Mouse (Mus musculus) testis, adult 2 months (tissue): ENCODE measurements around the gene Armh1. TPM values are rescaled to one million over a fixed set of nuclear protein-coding genes. Genes with fewer than 3 reads are reported as not detected.

Experiments used
- H3K27ac ChIP-seq: fragments of 200-500 bp; 2 replicates; pipeline ENCODE4 v1.5.1; 2012; ENCODE audit warnings: low read depth, low read length; ENCODE audit not compliant: control insufficient read depth, insufficient read depth
- H3K27me3 ChIP-seq: fragments of 200-500 bp; 2 replicates; pipeline ENCODE4 v1.6.1; 2012; ENCODE audit warnings: mild to moderate bottlenecking, low read length, moderate library complexity; ENCODE audit not compliant: control insufficient read depth, insufficient read depth
- H3K36me3 ChIP-seq: fragments of 200-500 bp; 2 replicates; pipeline ENCODE4 v1.6.1; 2012; ENCODE audit warnings: mild to moderate bottlenecking, low read length; ENCODE audit not compliant: control insufficient read depth, insufficient read depth
- H3K4me1 ChIP-seq: fragments of 200-500 bp; 2 replicates; pipeline ENCODE4 v1.6.1; 2012; ENCODE audit warnings: low read length; ENCODE audit not compliant: control insufficient read depth, insufficient read depth
- H3K4me3 ChIP-seq: fragments of 200-500 bp; 2 replicates; pipeline ENCODE4 v1.5.1; 2012; ENCODE audit warnings: low read depth, mild to moderate bottlenecking, low read length, moderate library complexity, mixed read lengths; ENCODE audit not compliant: control insufficient read depth
- CTCF ChIP-seq: fragments of 200-500 bp; IDR thresholded peaks from 2 replicates; pipeline ENCODE4 v1.5.1; 2012; ENCODE audit warnings: low read depth, mild to moderate bottlenecking, inconsistent platforms, low read length, moderate library complexity; ENCODE audit not compliant: control insufficient read depth, insufficient read depth, insufficient replicate concordance
- POLR2A ChIP-seq: fragments of 200-500 bp; IDR thresholded peaks from 2 replicates; pipeline ENCODE4 v1.6.1; 2012; ENCODE audit warnings: low read depth, mild to moderate bottlenecking, inconsistent platforms, low read length, moderate library complexity; ENCODE audit not compliant: control insufficient read depth
- polyA plus RNA-seq: library from polyadenylated mRNA; depleted of rRNA; stranded (reverse); fragments of >200 nt; gene quantifications from 2 replicates; pipeline ENCODE4 v1.2.3, GENCODE M21; 2012

Gene Armh1
- polyA plus RNA-seq, 1 experiment, result 154 TPM

DNA sequence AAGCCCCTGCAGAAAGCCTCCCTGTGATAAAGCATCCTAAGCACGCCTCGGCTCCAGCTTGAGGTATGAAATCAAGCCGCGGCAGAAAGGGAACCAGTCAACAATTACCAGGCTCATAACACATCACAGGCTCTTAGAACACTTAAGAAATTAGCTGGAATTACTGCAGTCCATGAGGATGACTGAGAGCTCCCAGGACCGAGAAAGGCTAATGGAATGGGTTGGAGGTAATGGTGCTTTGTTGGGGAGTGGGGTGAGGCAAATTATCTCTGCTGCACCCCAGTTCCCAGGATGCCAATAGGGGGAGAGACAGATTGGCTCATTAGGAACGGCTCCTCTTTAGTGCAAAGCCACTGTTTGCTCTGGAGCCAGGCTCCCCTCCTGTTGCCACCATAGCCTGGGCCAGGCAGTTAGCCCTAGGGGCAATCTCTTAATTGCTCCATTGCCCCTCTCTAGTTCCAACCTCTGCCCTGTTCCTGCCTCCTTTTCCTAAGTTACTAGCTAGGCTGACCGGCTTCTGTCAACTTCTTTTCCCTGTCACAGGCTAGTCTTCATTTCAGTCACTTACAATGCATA is 17.7 kb downstream of the Armh1 start:
- TF ChIP-seq CTCF, result no peak
- TF ChIP-seq POLR2A, result no peak
- no peak overlapping the region for H3K4me3 ChIP-seq
- H3K27ac ChIP-seq, result no peak overlapping the region
- no peaks in the 10 kb centered on the region for H3K4me1 ChIP-seq
- no peaks in the 10 kb centered on the region; the same call in 1 of the 2 replicates for H3K36me3 ChIP-seq
- no peaks in the 10 kb centered on the region for H3K27me3 ChIP-seq

DNA sequence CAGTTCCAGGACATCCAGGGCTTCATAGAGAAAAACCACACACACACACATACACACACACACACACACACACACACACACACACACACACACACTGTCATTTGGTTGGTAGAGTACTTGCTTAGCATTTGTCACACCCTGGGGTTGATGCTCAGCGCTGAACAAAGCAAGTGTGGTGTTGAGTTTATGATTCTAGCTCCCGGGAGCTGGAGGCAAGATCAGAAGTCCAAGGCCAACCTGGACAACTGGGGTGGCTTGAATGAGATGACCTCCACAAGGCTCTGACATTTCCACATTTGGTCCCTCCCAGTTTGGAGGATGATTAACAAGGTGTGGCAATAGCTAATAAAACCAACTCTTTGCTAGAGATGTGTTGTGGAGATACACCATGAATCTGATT is 20.7 kb downstream of the Armh1 start:
- H3K36me3 ChIP-seq, result no peaks in the 10 kb centered on the region; the same call in 1 of the 2 replicates
- no peaks in the 10 kb centered on the region for H3K4me1 ChIP-seq
- no peaks in the 10 kb centered on the region for H3K27me3 ChIP-seq
- TF ChIP-seq CTCF (no peak), POLR2A (no peak)
- no peak overlapping the region for H3K4me3 ChIP-seq
- no peak overlapping the region for H3K27ac ChIP-seq

DNA sequence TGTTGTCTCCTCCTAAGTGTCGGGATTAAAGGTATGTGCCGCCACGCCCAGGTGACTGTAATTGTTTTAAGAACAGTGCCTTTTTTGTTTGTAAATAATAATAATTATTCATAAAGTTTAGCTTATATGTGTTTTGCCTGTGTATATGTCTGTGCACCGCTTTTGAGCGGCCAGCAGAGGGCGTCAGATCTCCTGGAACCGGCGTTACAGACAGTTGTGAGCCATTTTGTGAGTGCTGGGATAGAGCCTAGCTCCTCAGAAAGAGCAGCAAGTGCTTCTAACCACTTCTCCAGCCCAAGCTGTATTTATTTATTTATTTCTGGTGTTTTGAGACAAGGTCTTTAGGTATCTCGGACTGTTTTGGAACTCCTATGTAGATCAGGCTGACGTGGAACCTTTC is 21.6 kb downstream of the Armh1 start:
- no peak overlapping the region for H3K4me3 ChIP-seq
- no peaks in the 10 kb centered on the region for H3K4me1 ChIP-seq
- no peak overlapping the region for H3K27ac ChIP-seq
- no peaks in the 10 kb centered on the region for H3K27me3 ChIP-seq
- TF ChIP-seq CTCF (peak; percentile 63; the same call in 1 of the 2 replicates), POLR2A (no peak)
- H3K36me3 ChIP-seq, result no peaks in the 10 kb centered on the region; the same call in 1 of the 2 replicates

DNA sequence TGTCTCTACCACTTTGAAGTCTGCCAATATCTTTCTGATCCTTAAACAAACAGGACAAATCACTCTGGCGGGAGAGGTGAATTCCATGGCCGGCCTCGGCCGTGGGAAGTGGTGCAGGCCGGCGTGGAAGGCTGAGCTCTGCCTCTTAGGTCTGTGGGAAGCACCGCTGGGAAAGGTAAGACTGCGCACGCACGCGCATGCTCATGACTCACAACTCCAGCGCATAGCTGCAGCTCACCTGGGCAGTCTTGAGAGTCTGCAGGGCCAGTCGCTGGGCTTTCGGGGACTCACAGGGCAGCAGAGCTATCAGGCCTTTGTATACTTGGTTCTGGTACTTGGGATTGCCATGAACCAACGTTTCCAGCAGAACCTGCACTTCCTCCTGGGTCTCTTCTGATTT is 22.3 kb downstream of the Armh1 start:
- no peak overlapping the region for H3K4me3 ChIP-seq

DNA sequence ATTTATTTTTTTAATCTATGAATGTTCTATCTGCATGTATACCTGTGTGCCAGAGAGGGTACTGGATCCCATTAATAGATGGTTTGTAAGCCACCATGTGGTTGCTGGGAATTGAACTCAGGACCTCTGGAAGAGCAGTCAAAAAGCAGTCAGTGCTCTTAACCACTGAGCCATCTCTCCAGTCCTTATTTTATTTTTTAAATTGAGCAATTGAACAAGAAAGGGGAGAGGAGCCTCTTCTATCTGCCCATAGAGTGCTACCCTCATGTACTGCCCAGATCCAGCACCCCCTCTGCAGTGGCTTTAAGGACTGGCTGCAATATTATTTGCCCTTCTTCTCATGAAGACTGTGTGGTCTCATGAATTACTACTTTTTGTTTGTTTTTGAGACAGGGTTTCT is 26.7 kb downstream of the Armh1 start:
- Histone ChIP-seq H3K27me3 (no peaks in the 10 kb centered on the region), H3K4me1 (no peaks in the 10 kb centered on the region), H3K36me3 (no peaks in the 10 kb centered on the region), H3K4me3 (no peak overlapping the region), H3K27ac (no peak overlapping the region)
- TF ChIP-seq CTCF, result no peak
- TF ChIP-seq POLR2A, result no peak

More for the DNA sequence above, 22.3 kb downstream of the Armh1 start:
- TF ChIP-seq CTCF, result no peak
- no peak for TF ChIP-seq POLR2A
- H3K27ac ChIP-seq, result no peak overlapping the region
- H3K27me3 ChIP-seq, result no peaks in the 10 kb centered on the region
- no peaks in the 10 kb centered on the region for H3K4me1 ChIP-seq
- H3K36me3 ChIP-seq, result no peaks in the 10 kb centered on the region; the same call in 1 of the 2 replicates

DNA sequence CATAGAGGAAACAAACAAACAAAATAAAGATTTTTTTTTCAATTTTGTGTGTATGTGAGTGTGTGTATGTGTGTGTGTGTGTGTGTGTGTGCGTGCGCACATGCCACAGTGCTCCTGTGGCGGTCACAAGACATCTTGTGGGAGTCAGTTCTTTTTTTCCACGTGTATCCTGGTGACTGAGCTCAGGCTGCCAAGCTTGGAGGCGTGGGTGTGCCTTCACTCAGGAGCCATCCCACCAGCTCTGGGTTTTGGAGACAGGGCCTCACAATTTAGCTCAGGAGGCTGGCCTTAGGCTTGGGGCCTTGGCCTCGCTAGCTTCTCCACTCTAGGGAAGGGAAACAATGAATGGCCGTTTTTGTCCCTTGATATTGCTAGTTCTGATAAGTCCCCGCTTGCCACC is 27.8 kb downstream of the Armh1 start:
- Histone ChIP-seq H3K27ac (no peak overlapping the region), H3K4me1 (no peaks in the 10 kb centered on the region), H3K36me3 (no peaks in the 10 kb centered on the region), H3K4me3 (no peak overlapping the region), H3K27me3 (no peaks in the 10 kb centered on the region)
- TF ChIP-seq CTCF (no peak), POLR2A (no peak)

DNA sequence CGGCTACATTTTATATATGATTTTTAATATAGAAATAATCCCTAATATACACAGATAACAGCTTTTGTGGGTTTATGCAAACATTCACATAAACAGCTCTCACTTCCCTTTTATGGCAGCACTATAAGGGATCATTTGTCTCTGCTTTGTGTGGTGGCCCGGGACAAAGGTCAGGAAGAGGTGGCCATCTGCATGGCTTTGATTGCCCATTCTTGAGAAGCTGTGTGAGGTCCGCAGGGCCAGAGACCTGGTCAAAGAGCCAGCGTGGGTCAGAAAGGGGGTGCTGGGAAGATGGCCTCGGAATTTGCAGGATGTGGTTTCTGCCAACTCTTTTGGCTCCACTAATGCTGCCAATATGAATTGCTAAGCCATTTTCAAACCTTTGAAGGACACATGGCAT is 28.9 kb downstream of the Armh1 start:
- Histone ChIP-seq H3K4me1 (no peaks in the 10 kb centered on the region), H3K27ac (no peak overlapping the region), H3K27me3 (no peaks in the 10 kb centered on the region), H3K4me3 (no peak overlapping the region), H3K36me3 (no peaks in the 10 kb centered on the region)
- no peak for TF ChIP-seq POLR2A
- TF ChIP-seq CTCF, result no peak

DNA sequence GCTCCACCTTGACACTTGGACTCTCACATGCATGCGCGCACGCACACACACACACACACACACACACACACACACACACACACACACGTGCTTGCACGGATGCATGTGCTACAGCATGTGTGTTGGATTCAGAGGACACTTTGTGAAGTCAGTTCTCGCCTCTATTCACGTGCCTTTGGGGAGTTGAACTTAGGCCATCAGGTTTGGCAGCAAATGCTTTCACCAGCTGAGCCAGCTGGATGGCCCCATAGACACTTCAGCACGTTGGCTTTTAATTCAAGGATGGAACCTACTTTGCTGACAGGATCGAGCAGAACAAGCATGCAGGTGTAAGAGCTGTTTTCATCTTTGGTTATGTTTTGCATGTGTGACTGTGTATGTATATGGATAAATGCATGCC is 30.1 kb downstream of the Armh1 start:
- H3K4me3 ChIP-seq, result no peak overlapping the region
- H3K27me3 ChIP-seq, result no peaks in the 10 kb centered on the region
- H3K4me1 ChIP-seq, result no peaks in the 10 kb centered on the region
- H3K36me3 ChIP-seq, result no peaks in the 10 kb centered on the region
- TF ChIP-seq CTCF, result no peak
- no peak for TF ChIP-seq POLR2A
- H3K27ac ChIP-seq, result no peak overlapping the region
